Mouse (Mus musculus) urinary bladder, postnatal 25 days (tissue): ENCODE measurements around the gene Adgrd1.

Experiments used
- DNase-seq: peaks from one replicate; pipeline ENCODE4 v3.0.0; 2022; ENCODE audit warnings: low spot score

The Adgrd1 gene

GRCm38 (mm10) chr5:129096511-129096910 is at the start of gene Adgrd1:
Adgrd1 (plus strand) TSS chr5:129096750.
- DNase-seq, result peak; percentile 64

GRCm38 (mm10) chr5:129049372-129049771 is 47.2 kb upstream of the Adgrd1 start:
- no peak for DNase-seq

- DNase-seq, result no peak
Measured at GRCm38 (mm10) chr5:129051910-129052309, 44.6 kb upstream of the Adgrd1 start.

- DNase-seq, result no peak
Measured at GRCm38 (mm10) chr5:129052636-129053355, 43.8 kb upstream of the Adgrd1 start.

- no peak for DNase-seq
Measured at GRCm38 (mm10) chr5:129054675-129055284, 41.8 kb upstream of the Adgrd1 start.

- DNase-seq, result no peak
Measured at GRCm38 (mm10) chr5:129059116-129059515, 37.4 kb upstream of the Adgrd1 start.

GRCm38 (mm10) chr5:129061579-129061978 is 35.0 kb upstream of the Adgrd1 start:
- DNase-seq, result peak; percentile 50

- DNase-seq, result peak; percentile 87
Measured at GRCm38 (mm10) chr5:129063037-129063791, 33.3 kb upstream of the Adgrd1 start.

- no peak for DNase-seq
Measured at GRCm38 (mm10) chr5:129063792-129064087, 32.8 kb upstream of the Adgrd1 start.

- no peak for DNase-seq
Measured at GRCm38 (mm10) chr5:129064186-129064585, 32.4 kb upstream of the Adgrd1 start.

- DNase-seq, result no peak
Measured at GRCm38 (mm10) chr5:129065301-129065700, 31.2 kb upstream of the Adgrd1 start.

GRCm38 (mm10) chr5:129065946-129066345 is 30.6 kb upstream of the Adgrd1 start:
- DNase-seq, result peak; percentile 65

GRCm38 (mm10) chr5:129066541-129067230 is 29.9 kb upstream of the Adgrd1 start:
- DNase-seq, result peak; percentile 21

GRCm38 (mm10) chr5:129067231-129067834 is 29.2 kb upstream of the Adgrd1 start:
- DNase-seq, result peak; percentile 20

GRCm38 (mm10) chr5:129071761-129072280 is 24.7 kb upstream of the Adgrd1 start:
- DNase-seq, result no peak

- DNase-seq, result no peak
Measured at GRCm38 (mm10) chr5:129073404-129073803, 23.1 kb upstream of the Adgrd1 start.

- DNase-seq, result no peak
Measured at GRCm38 (mm10) chr5:129076098-129076497, 20.5 kb upstream of the Adgrd1 start.

- DNase-seq, result no peak
Measured at GRCm38 (mm10) chr5:129077240-129077639, 19.3 kb upstream of the Adgrd1 start.

GRCm38 (mm10) chr5:129081521-129081920 is 15.0 kb upstream of the Adgrd1 start:
- no peak for DNase-seq

- no peak for DNase-seq
Measured at GRCm38 (mm10) chr5:129085153-129085552, 11.4 kb upstream of the Adgrd1 start.

GRCm38 (mm10) chr5:129092345-129093065 is 4.0 kb upstream of the Adgrd1 start:
- no peak for DNase-seq
